ENCODE assay signal across 22 mouse cellular contexts in genomic region chr2:145227351-145227750, GRCm38 (mm10). TPM values are rescaled to one million over a fixed set of nuclear protein-coding genes. Genes with fewer than 3 reads are reported as not detected.
A peak's percentile ranks its signal among the peaks of the same experiment; 100 is the strongest.
DNase-seq lines count a peak whose midpoint lies in the region; ATAC-seq and TF ChIP-seq lines count a peak whose summit lies in the region.
"Had no signal": no experiment of that assay in that cellular context is flagged by ENCODE, and none has a peak within 500 bp of the region (broad histone marks: within the 10 kb centered on the region; RNA-seq: fewer than 3 reads in every experiment).

No protein-coding gene starts in this region.

- H3K36me3 ChIP-seq in hindbrain, postnatal 0 days (ENCODE audit: insufficient read depth, low read length): no peaks in the 10 kb centered on the region
- no peaks in the 10 kb centered on the region for H3K36me3 ChIP-seq in hindbrain, embryonic 16.5 days (ENCODE audit: control insufficient read depth, insufficient read depth, low read length)
- H3K36me3 ChIP-seq: forebrain, embryonic 10.5 days; heart, embryonic 10.5 days; heart, embryonic 13.5 days; hindbrain, embryonic 10.5 days; hindbrain, embryonic 13.5 days had no signal

- 74% methylated on average over 5 of the region's 5 CpGs for WGBS in hindbrain, postnatal 0 days
- WGBS in hindbrain, embryonic 16.5 days: 77% methylated on average over 5 of the region's 5 CpGs

- H3K4me3 ChIP-seq in gastrocnemius, adult 2 months: no peak overlapping the region
- no peak overlapping the region for H3K4me3 ChIP-seq in hindbrain, postnatal 0 days (ENCODE audit: low read length)
- H3K4me3 ChIP-seq in hindbrain, embryonic 16.5 days (ENCODE audit: low read length): no peak overlapping the region
- H3K4me3 ChIP-seq: forebrain, embryonic 10.5 days; forebrain, embryonic 13.5 days; heart, adult 2 months; heart, embryonic 10.5 days; heart, embryonic 13.5 days; hindbrain, embryonic 10.5 days; hindbrain, embryonic 13.5 days had no signal

- H3K4me1 ChIP-seq in hindbrain, postnatal 0 days (ENCODE audit: insufficient read depth, low read length): no peaks in the 10 kb centered on the region
- H3K4me1 ChIP-seq in hindbrain, embryonic 16.5 days (ENCODE audit: control insufficient read depth, insufficient read depth, low read depth, low read length): no peaks in the 10 kb centered on the region
- H3K4me1 ChIP-seq: forebrain, embryonic 10.5 days; forebrain, embryonic 13.5 days; hindbrain, embryonic 13.5 days had no signal

- H3K9ac ChIP-seq in hindbrain, postnatal 0 days (replicated peaks; ENCODE audit: low read length): no peak overlapping the region
- H3K9ac ChIP-seq in hindbrain, embryonic 16.5 days (ENCODE audit: low read depth, low read length): no peak overlapping the region
- H3K9ac ChIP-seq: forebrain, embryonic 13.5 days; heart, embryonic 13.5 days; hindbrain, embryonic 13.5 days had no signal

- no peak for TF ChIP-seq CTCF in gastrocnemius, adult 2 months (IDR thresholded peaks at IDR 0.05)
- no peak for TF ChIP-seq CTCF in hindbrain, postnatal 0 days (IDR thresholded peaks at IDR 0.05; ENCODE audit: low read depth)

- no peak overlapping the region for H3K27ac ChIP-seq in gastrocnemius, adult 2 months
- H3K27ac ChIP-seq in hindbrain, postnatal 0 days: no peak overlapping the region
- no peak overlapping the region for H3K27ac ChIP-seq in hindbrain, embryonic 16.5 days (ENCODE audit: low read depth, low read length)
- H3K27ac ChIP-seq: forebrain, embryonic 10.5 days; forebrain, embryonic 13.5 days; heart, adult 2 months; heart, embryonic 10.5 days; heart, embryonic 13.5 days; hindbrain, embryonic 10.5 days; hindbrain, embryonic 13.5 days had no signal

- peak; percentile 43; the same call in 1 of the 2 replicates for ATAC-seq in hindbrain, postnatal 0 days
- no peak for ATAC-seq in hindbrain, embryonic 16.5 days
- ATAC-seq: activated CD4-positive, CD25-positive, alpha-beta regulatory T cell, adult 4 months; forebrain, embryonic 13.5 days; forebrain, embryonic 16.5 days; intestine, postnatal 0 days had no signal

- no peaks in the 10 kb centered on the region for H3K27me3 ChIP-seq in hindbrain, postnatal 0 days (ENCODE audit: insufficient read depth, low read length)
- no peaks in the 10 kb centered on the region for H3K27me3 ChIP-seq in hindbrain, embryonic 16.5 days (replicated peaks; ENCODE audit: control insufficient read depth, insufficient read depth, low read length)
- H3K27me3 ChIP-seq: forebrain, embryonic 13.5 days; heart, embryonic 13.5 days; hindbrain, embryonic 13.5 days had no signal

- H3K4me2 ChIP-seq in hindbrain, postnatal 0 days (ENCODE audit: low read depth, low read length): no peak overlapping the region
- no peak overlapping the region for H3K4me2 ChIP-seq in hindbrain, embryonic 16.5 days (ENCODE audit: low read length)
- H3K4me2 ChIP-seq: forebrain, embryonic 13.5 days; heart, embryonic 13.5 days; hindbrain, embryonic 13.5 days had no signal

- no peaks in the 10 kb centered on the region for H3K9me3 ChIP-seq in hindbrain, postnatal 0 days (ENCODE audit: low read length)
- H3K9me3 ChIP-seq in hindbrain, embryonic 16.5 days (ENCODE audit: control insufficient read depth, low read length): no peaks in the 10 kb centered on the region
- H3K9me3 ChIP-seq: forebrain, embryonic 10.5 days; forebrain, embryonic 13.5 days; heart, embryonic 10.5 days; heart, embryonic 13.5 days; hindbrain, embryonic 10.5 days; hindbrain, embryonic 13.5 days had no signal

- intact Hi-C loops in gastrocnemius, adult 2 months (cut with DNase I): no loop called here

- peak; percentile 59 to 64 for DNase-seq in cerebellum, postnatal 10 days
- DNase-seq in cerebellum, adult 9-11 months: no peak
- DNase-seq in gastrocnemius, adult 2 months: peak; percentile 26
- no peak for DNase-seq in gastrocnemius, postnatal 10 days
- DNase-seq in hindbrain, postnatal 0 days (ENCODE audit: low spot score): no peak
- DNase-seq: adrenal gland, adult 8-10 months; adrenal gland, postnatal 25 days; cerebellum, adult 11-12 months; cerebellum, adult 9-10 months; heart, postnatal 14 days; kidney, adult 2 months had no signal

RNA-seq across cellular contexts. Expression of gene Slc24a3, which starts 59.8 kb away (rescaled TPM):
- 1 to 10 TPM; 1.3 to 2.0 TPM for total RNA-seq in gastrocnemius, adult 2 months (2021)
- total RNA-seq in gastrocnemius, postnatal 10 days (2021): 1 to 10 TPM; 5.8 to 6.1 TPM
- 50.2 and 63.3 TPM in 2 replicates for total RNA-seq in hindbrain, postnatal 0 days (2014; rRNA removed)
- polyA plus RNA-seq in hindbrain, postnatal 0 days (2015; fragmentation: Nextera tagmentation; extraction: Ambion mirVana): 28.5 and 29.5 TPM in 2 replicates
- 11.7 and 13.6 TPM in 2 replicates for polyA plus RNA-seq in hindbrain, embryonic 16.5 days (2015; fragmentation: Nextera tagmentation; extraction: Ambion mirVana)

Comparison
In these comparisons a context has a peak if more than half of its experiments do, and no peak if none do; other contexts are left out.
1. DNase-seq: peak in cerebellum, postnatal 10 days (2 of 2) and gastrocnemius, adult 2 months (single experiment); none in cerebellum, adult 9-11 months (single experiment), gastrocnemius, postnatal 10 days (single experiment) and hindbrain, postnatal 0 days (single experiment).